Mouse (Mus musculus) neural tube, embryonic 14.5 days (tissue): ENCODE results near the gene Tifab. TPM values are rescaled to one million over a fixed set of nuclear protein-coding genes. Genes with fewer than 3 reads are reported as not detected.

Experiments used
- ATAC-seq: fragments of 200-750 bp; cut with Nextera tagmentation; 2 replicates; pipeline ENCODE4 v1.8.0; 2017; ENCODE audit warnings: low read depth, mild to moderate bottlenecking, moderate TSS enrichment, moderate library complexity
- H3K27ac ChIP-seq: fragments of 300-500 bp; sonication (generic); 2 replicates; pipeline ENCODE4 v1.5.1; 2014; ENCODE audit warnings: low read depth, mild to moderate bottlenecking, control low read depth, low read length, moderate library complexity, mixed read lengths
- H3K27me3 ChIP-seq: fragments of 300-500 bp; sonication (generic); 2 replicates; pipeline ENCODE4 v1.6.1; 2014; ENCODE audit warnings: low read length; ENCODE audit not compliant: control insufficient read depth, insufficient read depth
- H3K36me3 ChIP-seq: fragments of 300-500 bp; sonication (generic); 2 replicates; pipeline ENCODE4 v1.6.1; 2014; ENCODE audit warnings: low read length, mixed read lengths; ENCODE audit not compliant: control insufficient read depth, insufficient read depth
- H3K4me1 ChIP-seq: fragments of 300-500 bp; sonication (generic); 2 replicates; pipeline ENCODE4 v1.6.1; 2014; ENCODE audit warnings: low read length; ENCODE audit not compliant: control insufficient read depth, insufficient read depth
- H3K4me2 ChIP-seq: fragments of 300-500 bp; sonication (generic); 2 replicates; pipeline ENCODE4 v1.6.1; 2014; ENCODE audit warnings: mild to moderate bottlenecking, low read depth, low read length, control low read depth
- H3K4me3 ChIP-seq: fragments of 300-500 bp; sonication (generic); 2 replicates; pipeline ENCODE4 v1.5.1; 2014; ENCODE audit warnings: low read depth, low read length, control low read depth, mixed read lengths
- H3K9ac ChIP-seq: fragments of 300-500 bp; sonication (generic); replicated peaks from 2 replicates; pipeline ENCODE4 v1.6.1; 2014; ENCODE audit warnings: low read depth, mild to moderate bottlenecking, control low read depth, low read length, mixed read lengths
- H3K9me3 ChIP-seq: fragments of 300-500 bp; sonication (generic); 2 replicates; pipeline ENCODE4 v1.6.1; 2016; ENCODE audit warnings: low read length; ENCODE audit not compliant: control insufficient read depth
- WGBS: fragments of 180-500 bp; shearing (Covaris S2); extraction: QIAGEN DNeasy Blood & Tissue Kit; methylation state at CpG from one replicate; pipeline ENCODE4 v1.1.7; 2014; 5-methylcytosine and 5-hydroxymethylcytosine counted together
- polyA plus RNA-seq: library from polyadenylated mRNA; unstranded; fragments of >200 nt; fragmentation: Nextera tagmentation; extraction: Ambion mirVana; gene quantifications from 2 replicates; pipeline ENCODE4 v1.2.1, GENCODE M21; 2014

The Tifab gene
- polyA plus RNA-seq, 1 experiment from 2014 or later: 0.28 TPM

DNA sequence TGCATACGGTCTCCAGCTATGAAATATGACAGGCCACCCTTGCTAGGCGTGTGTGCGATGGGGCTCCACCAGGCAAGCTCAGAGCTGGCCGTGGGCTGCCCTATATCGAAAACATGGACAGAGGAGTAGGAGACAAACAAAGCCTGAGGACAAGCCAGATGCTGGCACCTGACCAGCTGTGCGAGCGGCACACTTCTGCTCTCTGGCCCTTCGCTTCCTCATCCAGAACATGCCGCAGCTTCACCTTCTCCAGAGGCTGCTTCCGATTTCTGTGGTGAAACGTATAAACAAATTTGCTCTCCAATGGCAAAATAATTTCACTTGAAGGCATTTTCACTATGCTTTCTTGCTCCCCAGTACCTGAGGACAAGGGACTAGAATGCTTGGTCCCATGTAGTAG, 13.1 kb downstream of the Tifab start:
- Histone ChIP-seq H3K9ac (no peak overlapping the region), H3K4me2 (no peak overlapping the region), H3K27ac (no peak overlapping the region), H3K27me3 (no peaks in the 10 kb centered on the region), H3K36me3 (no peaks in the 10 kb centered on the region), H3K4me3 (no peak overlapping the region), H3K4me1 (no peaks in the 10 kb centered on the region), H3K9me3 (no peaks in the 10 kb centered on the region)
- ATAC-seq: no peak
- 90% methylated on average over 11 of the region's 11 CpGs for WGBS

DNA sequence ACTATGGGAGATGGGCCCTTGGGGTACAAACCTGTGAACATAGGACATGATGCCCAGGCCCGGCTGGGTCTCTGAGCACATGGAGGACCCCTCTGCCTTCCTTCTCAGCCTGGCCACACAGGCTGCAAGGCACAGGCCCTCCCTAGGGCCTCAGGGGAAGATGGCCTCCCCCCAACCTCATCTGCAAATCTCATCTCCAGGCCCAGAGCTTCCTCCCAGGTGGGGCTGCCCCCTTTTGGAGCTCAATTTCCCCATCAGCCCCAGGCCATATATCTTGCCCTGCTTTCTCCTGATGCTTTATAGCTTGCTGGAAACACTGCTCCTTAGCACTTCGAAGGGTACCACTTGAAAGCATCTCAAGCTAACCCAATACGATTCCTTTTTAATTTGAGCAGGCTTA, 14.3 kb downstream of the Tifab start:
- no peak for ATAC-seq
- Histone ChIP-seq H3K4me1 (no peaks in the 10 kb centered on the region), H3K4me3 (no peak overlapping the region), H3K4me2 (no peak overlapping the region), H3K9me3 (no peaks in the 10 kb centered on the region), H3K27ac (no peak overlapping the region), H3K36me3 (no peaks in the 10 kb centered on the region), H3K27me3 (no peaks in the 10 kb centered on the region), H3K9ac (no peak overlapping the region)
- 86% methylated on average over 3 of the region's 3 CpGs for WGBS

DNA sequence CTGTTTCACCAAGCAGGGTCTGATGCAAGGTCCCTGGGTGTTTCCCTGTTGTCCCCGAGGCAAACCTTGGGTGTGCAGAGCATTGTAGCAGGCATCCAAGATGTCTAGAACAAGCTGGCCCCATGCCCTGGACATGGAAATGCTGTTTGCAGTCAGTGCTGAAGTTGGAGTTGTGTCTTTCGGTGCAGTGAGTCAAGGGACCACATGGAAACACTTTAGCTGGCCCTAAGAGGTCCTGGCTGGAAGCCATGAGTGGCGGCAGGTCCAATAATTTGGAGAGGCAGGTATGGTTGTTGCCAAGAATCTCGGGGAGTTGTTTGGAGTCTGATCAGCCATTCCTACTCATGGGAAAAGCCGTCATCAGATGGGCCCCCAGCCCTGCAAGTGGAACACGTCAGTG, 14.9 kb downstream of the Tifab start:
- WGBS: 78% methylated on average over 6 of the region's 6 CpGs
- no peaks in the 10 kb centered on the region for H3K9me3 ChIP-seq

GRCm38 (mm10) chr13:56162859-56163258, 15.8 kb downstream of the Tifab start:
- H3K27me3 ChIP-seq: no peaks in the 10 kb centered on the region
- no peak overlapping the region for H3K9ac ChIP-seq
- ATAC-seq: no peak
- no peak overlapping the region for H3K27ac ChIP-seq
- H3K4me1 ChIP-seq: no peaks in the 10 kb centered on the region
- no peaks in the 10 kb centered on the region for H3K9me3 ChIP-seq
- 81% methylated on average over 6 of the region's 6 CpGs for WGBS
- no peaks in the 10 kb centered on the region for H3K36me3 ChIP-seq
- no peak overlapping the region for H3K4me2 ChIP-seq
- no peak overlapping the region for H3K4me3 ChIP-seq

More for the DNA sequence above, 14.9 kb downstream of the Tifab start:
- ATAC-seq: no peak
- H3K36me3 ChIP-seq: no peaks in the 10 kb centered on the region
- no peak overlapping the region for H3K4me2 ChIP-seq
- no peak overlapping the region for H3K27ac ChIP-seq
- no peak overlapping the region for H3K4me3 ChIP-seq
- H3K9ac ChIP-seq: no peak overlapping the region
- no peaks in the 10 kb centered on the region for H3K27me3 ChIP-seq
- no peaks in the 10 kb centered on the region for H3K4me1 ChIP-seq

DNA sequence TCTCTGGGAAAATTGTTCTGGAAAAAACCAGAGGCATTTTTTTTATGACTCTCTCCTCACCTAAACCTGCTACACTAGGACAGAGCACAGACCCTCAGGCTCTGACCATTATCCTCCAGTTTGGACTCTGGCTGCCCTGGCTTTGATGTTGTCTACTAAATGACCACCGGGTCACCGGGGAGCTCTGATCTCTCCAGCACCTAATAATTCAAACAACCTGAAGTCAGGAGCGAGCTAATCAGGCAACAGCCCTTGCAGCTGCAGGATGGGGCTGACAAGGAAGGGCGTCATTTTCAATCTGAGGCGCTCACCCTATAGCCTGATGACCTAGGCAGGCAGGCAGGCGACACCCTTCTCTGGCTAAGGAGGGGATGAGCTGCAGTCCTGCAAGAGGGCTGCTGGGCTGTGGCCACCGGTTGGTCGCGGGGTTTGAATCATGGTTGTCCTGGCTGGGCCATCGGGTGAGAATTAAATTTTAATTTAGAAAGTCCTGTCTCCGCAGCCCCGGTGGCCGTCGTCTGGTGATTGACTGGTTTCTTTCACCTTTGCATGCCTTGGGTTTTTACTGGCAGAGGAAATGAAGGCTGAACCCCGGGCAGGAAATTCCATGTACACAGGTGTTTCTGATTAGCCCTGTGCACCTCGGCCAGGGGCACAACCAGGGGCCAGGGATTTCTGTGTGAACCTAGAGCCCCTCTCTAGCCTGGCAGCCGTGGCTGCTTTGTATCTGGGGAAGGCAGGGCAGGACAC, 18.9 kb downstream of the Tifab start:
- no peak overlapping the region for H3K4me3 ChIP-seq
- H3K36me3 ChIP-seq: no peaks in the 10 kb centered on the region
- no peak overlapping the region for H3K9ac ChIP-seq
- no peaks in the 10 kb centered on the region for H3K27me3 ChIP-seq
- H3K4me1 ChIP-seq: no peaks in the 10 kb centered on the region
- no peak for ATAC-seq
- WGBS: 39% methylated on average over 17 of the region's 17 CpGs
- H3K4me2 ChIP-seq: no peak overlapping the region
- no peak overlapping the region for H3K27ac ChIP-seq
- H3K9me3 ChIP-seq: no peaks in the 10 kb centered on the region

GRCm38 (mm10) chr13:56159016-56159601, 19.6 kb downstream of the Tifab start:
- WGBS: 58% methylated on average over 14 of the region's 14 CpGs
- Histone ChIP-seq H3K4me3 (no peak overlapping the region), H3K27ac (no peak overlapping the region), H3K36me3 (no peaks in the 10 kb centered on the region), H3K4me1 (no peaks in the 10 kb centered on the region), H3K9ac (no peak overlapping the region), H3K4me2 (no peak overlapping the region), H3K27me3 (no peaks in the 10 kb centered on the region), H3K9me3 (no peaks in the 10 kb centered on the region)
- no peak for ATAC-seq

DNA sequence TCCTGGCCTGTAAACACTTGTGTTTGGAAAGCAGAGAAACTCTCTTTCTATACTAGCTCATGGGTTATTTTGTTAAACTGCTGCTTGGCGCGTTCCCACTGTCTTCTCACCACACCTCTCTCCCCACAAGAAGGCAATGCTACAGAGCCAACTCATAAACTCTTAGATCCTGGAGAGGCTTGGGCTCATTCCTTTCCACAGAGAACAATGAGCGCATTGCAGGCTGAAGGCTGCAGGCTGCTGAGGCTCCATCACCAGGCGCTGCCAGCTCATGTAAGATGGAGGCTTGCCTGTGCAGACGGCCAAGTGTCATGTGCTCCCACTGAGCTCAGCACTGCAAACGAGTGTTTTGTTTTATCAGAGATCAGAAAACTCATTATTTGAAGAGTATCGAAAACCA, 23.0 kb downstream of the Tifab start:
- no peaks in the 10 kb centered on the region for H3K36me3 ChIP-seq
- ATAC-seq: no peak
- WGBS: 71% methylated on average over 7 of the region's 7 CpGs

GRCm38 (mm10) chr13:56155048-56155447, 23.6 kb downstream of the Tifab start:
- no peak overlapping the region for H3K4me3 ChIP-seq
- H3K36me3 ChIP-seq: no peaks in the 10 kb centered on the region
- no peaks in the 10 kb centered on the region for H3K27me3 ChIP-seq
- H3K9ac ChIP-seq: no peak overlapping the region
- no peaks in the 10 kb centered on the region for H3K9me3 ChIP-seq
- 51% methylated on average over 5 of the region's 5 CpGs for WGBS
- ATAC-seq: no peak
- no peaks in the 10 kb centered on the region for H3K4me1 ChIP-seq
- no peak overlapping the region for H3K27ac ChIP-seq
- no peak overlapping the region for H3K4me2 ChIP-seq

More for the DNA sequence above, 23.0 kb downstream of the Tifab start:
- Histone ChIP-seq H3K9me3 (no peaks in the 10 kb centered on the region), H3K9ac (no peak overlapping the region), H3K27me3 (no peaks in the 10 kb centered on the region), H3K4me3 (no peak overlapping the region), H3K27ac (no peak overlapping the region), H3K4me1 (no peaks in the 10 kb centered on the region), H3K4me2 (no peak overlapping the region)

GRCm38 (mm10) chr13:56152773-56153460, 25.8 kb downstream of the Tifab start:
- H3K9ac ChIP-seq: no peak overlapping the region
- H3K4me2 ChIP-seq: no peak overlapping the region
- ATAC-seq: no peak
- 74% methylated on average over 7 of the region's 7 CpGs for WGBS
- no peak overlapping the region for H3K27ac ChIP-seq
- no peak overlapping the region for H3K4me3 ChIP-seq
- H3K9me3 ChIP-seq: no peaks in the 10 kb centered on the region
- H3K36me3 ChIP-seq: no peaks in the 10 kb centered on the region
- no peaks in the 10 kb centered on the region for H3K4me1 ChIP-seq
- H3K27me3 ChIP-seq: no peaks in the 10 kb centered on the region
